Mouse (Mus musculus) forebrain, embryonic 16.5 days (tissue): ENCODE measurements around the gene Erg28. TPM values are rescaled to one million over a fixed set of nuclear protein-coding genes. Genes with fewer than 3 reads are reported as not detected.

ENCODE experiments used
- ATAC-seq: fragments of 200-750 bp; cut with Nextera tagmentation; 2 replicates; pipeline ENCODE4 v1.8.0; 2017; ENCODE audit warnings: mild to moderate bottlenecking, moderate library complexity
- H3K27ac ChIP-seq: fragments of 300-500 bp; sonication (generic); 2 replicates; pipeline ENCODE4 v1.5.1; 2014; ENCODE audit warnings: low read length, control low read depth
- H3K27me3 ChIP-seq: fragments of 300-500 bp; sonication (generic); replicated peaks from 2 replicates; pipeline ENCODE4 v1.6.1; 2014; ENCODE audit warnings: low read length; ENCODE audit not compliant: control insufficient read depth, insufficient read depth
- H3K36me3 ChIP-seq: fragments of 300-500 bp; sonication (generic); 2 replicates; pipeline ENCODE4 v1.6.1; 2014; ENCODE audit not compliant: control insufficient read depth, insufficient read depth
- H3K4me1 ChIP-seq: fragments of 300-500 bp; sonication (generic); replicated peaks from 2 replicates; pipeline ENCODE4 v1.6.1; 2014; ENCODE audit warnings: low read length; ENCODE audit not compliant: control insufficient read depth, insufficient read depth
- H3K4me2 ChIP-seq: fragments of 300-500 bp; sonication (generic); 2 replicates; pipeline ENCODE4 v1.6.1; 2014; ENCODE audit warnings: mild to moderate bottlenecking, low read length, control low read depth
- H3K4me3 ChIP-seq: fragments of 300-500 bp; sonication (generic); replicated peaks from 2 replicates; pipeline ENCODE4 v1.5.1; 2014; ENCODE audit warnings: mild to moderate bottlenecking, low read length, control low read depth
- H3K9ac ChIP-seq: fragments of 300-500 bp; sonication (generic); replicated peaks from 2 replicates; pipeline ENCODE4 v1.6.1; 2014; ENCODE audit warnings: low read depth, low read length, control low read depth
- H3K9me3 ChIP-seq: fragments of 300-500 bp; sonication (generic); 2 replicates; pipeline ENCODE4 v1.6.1; 2016; ENCODE audit warnings: low read length; ENCODE audit not compliant: control insufficient read depth
- WGBS: fragments of 180-500 bp; shearing (Covaris S2); extraction: QIAGEN DNeasy Blood & Tissue Kit; methylation state at CpG from one replicate; pipeline ENCODE4 v1.1.7; 2014; 5-methylcytosine and 5-hydroxymethylcytosine counted together
- polyA plus RNA-seq: library from polyadenylated mRNA; unstranded; fragments of >200 nt; fragmentation: Nextera tagmentation; extraction: Ambion mirVana; gene quantifications from 2 replicates; pipeline ENCODE4 v1.2.1, GENCODE M21; 2015

Gene Erg28
- polyA plus RNA-seq, 1 experiment from 2014 or later = 106 TPM

DNA sequence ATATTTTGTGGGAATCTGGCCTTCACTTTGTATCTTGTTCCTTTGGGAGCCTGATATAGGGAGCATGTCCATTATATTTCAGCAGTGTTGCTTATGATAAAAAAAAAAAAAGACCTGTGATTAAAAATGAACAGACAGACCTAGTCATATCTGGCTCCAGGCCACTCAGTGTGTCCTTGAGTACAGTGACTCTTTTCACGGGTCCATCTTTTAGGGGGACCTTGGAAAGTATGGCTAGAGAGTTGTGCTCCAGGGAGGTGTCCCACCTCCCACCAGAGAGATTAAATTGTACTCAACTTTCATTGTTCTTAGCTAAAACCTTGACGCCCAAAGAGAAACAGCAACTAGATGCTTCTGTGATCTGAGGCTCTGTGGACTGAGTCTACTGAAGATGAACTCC, 30.3 kb downstream of the Erg28 start:
- Histone ChIP-seq H3K36me3 (no peaks in the 10 kb centered on the region), H3K4me2 (no peak overlapping the region), H3K9me3 (no peaks in the 10 kb centered on the region), H3K9ac (no peak overlapping the region), H3K4me3 (no peak overlapping the region), H3K27ac (no peak overlapping the region), H3K27me3 (no peaks in the 10 kb centered on the region), H3K4me1 (no peaks in the 10 kb centered on the region)
- 78% methylated on average over 2 of the region's 2 CpGs for WGBS
- ATAC-seq = no peak

DNA sequence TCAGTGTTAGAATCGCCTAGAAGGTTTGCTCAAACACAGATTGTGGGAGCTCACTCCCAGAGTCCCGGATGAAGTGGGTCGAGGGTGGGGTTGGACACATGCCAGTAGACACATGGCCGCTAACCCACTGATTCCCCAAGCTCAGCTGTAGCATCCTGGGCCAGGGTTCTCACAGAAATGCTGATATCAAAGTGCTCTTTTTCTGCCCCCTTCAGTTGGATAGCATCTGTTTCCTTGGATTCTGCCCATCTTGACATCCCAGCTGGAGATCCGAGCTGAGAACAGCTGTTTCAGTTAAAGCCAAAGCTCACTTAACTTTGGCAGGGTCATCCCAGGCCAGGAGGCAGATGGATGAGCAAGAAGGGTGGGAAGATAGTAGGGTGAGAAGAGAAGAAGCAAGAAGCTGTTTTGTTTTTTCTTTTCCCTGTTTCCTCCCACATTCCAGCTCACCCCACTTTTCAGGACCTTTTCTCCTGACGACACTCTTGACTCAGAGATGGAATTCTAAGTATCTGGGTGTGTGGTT, 31.5 kb downstream of the Erg28 start:
- H3K27ac ChIP-seq = no peak overlapping the region
- H3K9ac ChIP-seq = no peak overlapping the region
- no peak overlapping the region for H3K4me3 ChIP-seq
- 64% methylated on average over 6 of the region's 6 CpGs for WGBS
- no peak for ATAC-seq
- no peaks in the 10 kb centered on the region for H3K27me3 ChIP-seq
- no peaks in the 10 kb centered on the region for H3K9me3 ChIP-seq
- no peaks in the 10 kb centered on the region for H3K4me1 ChIP-seq
- no peak overlapping the region for H3K4me2 ChIP-seq
- H3K36me3 ChIP-seq = no peaks in the 10 kb centered on the region

DNA sequence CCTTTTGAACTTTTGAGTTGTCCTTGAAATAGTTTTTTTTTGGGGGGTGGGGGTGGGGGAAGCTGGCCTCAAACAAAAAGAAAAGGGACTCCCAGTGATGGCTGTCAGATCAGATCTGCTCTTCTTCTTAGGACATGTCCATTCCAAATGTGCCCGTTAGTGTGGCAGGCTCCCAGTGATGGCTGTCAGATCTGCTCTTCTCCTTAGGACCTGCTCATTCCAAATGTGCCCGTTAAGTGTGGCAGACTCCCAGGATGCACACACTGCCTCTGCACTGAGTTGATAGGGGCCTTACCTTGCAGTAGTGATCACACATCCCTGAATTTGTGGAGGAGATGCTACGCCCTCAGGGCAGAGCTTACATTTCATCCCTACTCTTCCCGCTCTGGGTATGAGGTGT, 32.2 kb downstream of the Erg28 start:
- Histone ChIP-seq H3K4me2 (no peak overlapping the region), H3K27me3 (no peaks in the 10 kb centered on the region), H3K9me3 (no peaks in the 10 kb centered on the region), H3K27ac (no peak overlapping the region), H3K9ac (no peak overlapping the region), H3K4me3 (no peak overlapping the region), H3K4me1 (no peaks in the 10 kb centered on the region), H3K36me3 (no peaks in the 10 kb centered on the region)
- no peak for ATAC-seq
- WGBS = 80% methylated on average over 4 of the region's 4 CpGs

DNA sequence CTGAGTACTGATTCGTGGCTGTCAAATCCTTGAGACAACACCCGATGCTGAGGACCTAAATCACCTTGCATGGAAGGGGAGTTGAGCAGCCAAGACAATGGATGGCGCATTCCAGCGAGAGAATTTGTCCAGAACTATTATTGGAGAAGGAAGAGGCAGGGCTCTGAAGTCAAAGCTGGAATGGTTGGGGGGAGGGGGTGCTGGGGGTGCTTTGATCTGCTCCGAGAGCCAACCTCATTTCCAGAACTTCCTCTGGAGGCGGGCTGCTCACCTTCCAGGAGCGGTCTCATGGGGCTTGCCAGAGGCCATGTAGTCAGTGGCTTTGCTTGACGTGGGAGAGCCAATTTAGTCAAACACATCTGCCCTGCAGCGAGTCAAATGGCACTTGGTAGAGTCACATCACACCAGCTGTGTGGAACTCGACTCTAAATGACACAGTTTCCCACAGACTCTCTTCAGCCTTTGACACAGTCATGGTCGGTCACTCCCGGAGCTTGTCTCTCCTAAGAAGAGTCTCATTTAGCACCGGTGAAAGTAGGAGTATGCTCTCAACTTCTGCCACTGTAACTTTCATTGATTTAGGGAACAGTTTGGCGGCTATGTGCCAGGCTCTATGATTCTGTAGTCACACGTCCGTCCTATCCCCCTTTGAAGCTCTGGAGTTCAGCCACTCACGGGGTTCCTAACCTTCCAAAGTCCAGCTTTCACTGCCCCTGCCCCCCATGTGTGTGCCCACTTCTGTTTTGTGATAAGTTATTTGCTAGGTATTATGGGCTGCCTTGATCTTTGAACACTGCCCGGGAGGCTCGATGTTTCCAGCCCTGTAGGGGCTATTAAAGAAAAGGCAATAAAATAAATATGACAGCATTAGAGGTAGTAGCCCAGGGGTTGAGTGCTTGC, 39.2 kb downstream of the Erg28 start:
- 79% methylated on average over 19 of the region's 19 CpGs for WGBS
- Histone ChIP-seq H3K9ac (no peak overlapping the region), H3K4me1 (no peaks in the 10 kb centered on the region), H3K4me2 (no peak overlapping the region), H3K9me3 (no peaks in the 10 kb centered on the region), H3K4me3 (no peak overlapping the region), H3K27me3 (no peaks in the 10 kb centered on the region), H3K36me3 (no peaks in the 10 kb centered on the region), H3K27ac (no peak overlapping the region)
- ATAC-seq = no peak

DNA sequence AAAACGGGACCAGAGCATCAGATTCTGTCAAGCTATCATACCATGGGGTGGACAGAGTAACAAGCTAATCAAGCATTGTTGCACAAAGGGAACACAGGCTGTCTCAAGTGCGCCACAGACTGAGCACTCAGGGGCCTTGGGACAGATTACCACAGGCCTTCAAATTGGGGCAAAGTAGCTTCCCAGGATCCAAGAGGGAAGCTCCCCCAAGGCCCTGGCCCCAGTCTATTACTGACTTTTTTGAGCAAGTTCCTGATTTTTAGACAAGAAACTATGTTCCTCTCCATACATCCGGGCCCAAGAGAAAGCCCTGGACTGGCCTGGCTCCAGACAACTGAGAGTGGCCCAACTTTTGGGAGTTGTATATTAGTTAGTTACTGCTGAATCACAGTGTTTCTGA, 42.7 kb downstream of the Erg28 start:
- Histone ChIP-seq H3K4me1 (no peaks in the 10 kb centered on the region), H3K27me3 (no peaks in the 10 kb centered on the region), H3K4me3 (no peak overlapping the region), H3K4me2 (no peak overlapping the region), H3K9me3 (no peaks in the 10 kb centered on the region), H3K9ac (no peak overlapping the region), H3K36me3 (no peaks in the 10 kb centered on the region), H3K27ac (no peak overlapping the region)
- WGBS = 87% methylated on average over 3 of the region's 3 CpGs
- ATAC-seq = no peak

DNA sequence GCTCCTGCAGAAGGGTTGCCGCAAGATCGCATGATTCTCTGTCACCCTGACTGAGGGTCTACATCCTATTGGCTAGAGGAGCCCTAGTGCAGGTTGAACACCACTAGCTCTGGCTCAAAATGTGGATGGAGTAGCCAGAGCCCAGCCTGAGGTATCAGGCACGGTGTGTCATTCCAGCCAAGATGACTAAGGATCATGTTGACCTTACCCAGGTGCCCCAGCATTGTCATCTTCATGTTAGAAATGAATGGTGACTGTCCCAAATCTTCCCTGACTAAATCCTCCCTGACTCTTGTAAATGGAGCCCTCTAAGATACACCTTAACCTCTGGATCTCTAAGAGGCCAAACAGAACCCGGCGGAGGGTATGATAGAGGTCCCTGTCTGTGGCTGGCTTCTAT, 44.6 kb downstream of the Erg28 start:
- H3K9ac ChIP-seq = no peak overlapping the region
- H3K36me3 ChIP-seq = no peaks in the 10 kb centered on the region
- no peak overlapping the region for H3K4me3 ChIP-seq
- no peak overlapping the region for H3K4me2 ChIP-seq
- no peaks in the 10 kb centered on the region for H3K27me3 ChIP-seq
- H3K27ac ChIP-seq = no peak overlapping the region
- H3K9me3 ChIP-seq = no peaks in the 10 kb centered on the region
- over 99% methylated on average over 5 of the region's 5 CpGs for WGBS
- ATAC-seq = no peak
- no peaks in the 10 kb centered on the region for H3K4me1 ChIP-seq

DNA sequence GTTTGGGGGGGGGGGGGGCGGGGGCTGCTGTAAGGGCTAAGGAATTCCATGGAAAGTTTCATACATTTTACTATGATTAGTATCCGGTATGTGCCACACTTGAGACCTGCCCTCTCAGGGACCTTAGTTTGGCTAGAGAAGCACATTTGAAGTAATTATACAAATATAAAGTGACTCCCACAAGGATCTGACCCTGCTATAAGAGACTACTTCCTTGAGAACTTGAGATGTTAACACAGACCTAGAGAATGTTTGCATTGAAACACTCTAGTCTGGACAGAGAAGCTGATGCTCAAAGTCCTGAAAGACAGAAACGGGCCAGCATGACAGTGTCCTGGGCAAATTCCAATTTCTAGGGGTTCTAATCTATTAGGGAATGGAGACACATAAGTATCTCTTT, 45.4 kb downstream of the Erg28 start:
- H3K4me3 ChIP-seq = no peak overlapping the region
- H3K27ac ChIP-seq = no peak overlapping the region
- ATAC-seq = no peak
- no peaks in the 10 kb centered on the region for H3K27me3 ChIP-seq
- 86% methylated on average over 3 of the region's 3 CpGs for WGBS
- H3K9me3 ChIP-seq = no peaks in the 10 kb centered on the region
- no peak overlapping the region for H3K9ac ChIP-seq
- no peaks in the 10 kb centered on the region for H3K36me3 ChIP-seq
- H3K4me2 ChIP-seq = no peak overlapping the region
- no peaks in the 10 kb centered on the region for H3K4me1 ChIP-seq

DNA sequence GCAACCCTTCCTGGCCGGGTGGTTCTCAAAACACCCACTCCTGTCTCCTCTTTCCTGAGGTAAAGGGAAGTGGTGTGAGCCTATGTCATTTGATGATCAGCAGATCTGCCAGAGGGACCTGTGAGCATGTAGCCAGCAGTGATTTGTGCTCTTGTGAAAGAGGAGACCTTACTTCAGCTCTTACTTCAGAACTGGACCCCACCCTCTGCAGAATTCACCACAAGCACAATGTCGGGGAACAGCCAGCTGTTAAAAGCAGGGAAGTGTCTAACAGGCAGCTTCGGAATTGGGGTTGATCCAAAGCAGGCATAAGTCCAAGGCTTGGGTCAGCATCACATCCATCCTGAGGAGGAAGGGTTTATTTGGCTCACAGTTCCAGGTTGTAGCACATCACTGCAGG, 53.0 kb downstream of the Erg28 start:
- H3K27me3 ChIP-seq = no peaks in the 10 kb centered on the region
- no peak overlapping the region for H3K9ac ChIP-seq
- WGBS = 81% methylated on average over 3 of the region's 3 CpGs
- no peaks in the 10 kb centered on the region for H3K9me3 ChIP-seq
- H3K36me3 ChIP-seq = no peaks in the 10 kb centered on the region
- ATAC-seq = no peak
- no peak overlapping the region for H3K4me2 ChIP-seq
- H3K4me3 ChIP-seq = no peak overlapping the region
- H3K27ac ChIP-seq = no peak overlapping the region
- no peaks in the 10 kb centered on the region for H3K4me1 ChIP-seq

DNA sequence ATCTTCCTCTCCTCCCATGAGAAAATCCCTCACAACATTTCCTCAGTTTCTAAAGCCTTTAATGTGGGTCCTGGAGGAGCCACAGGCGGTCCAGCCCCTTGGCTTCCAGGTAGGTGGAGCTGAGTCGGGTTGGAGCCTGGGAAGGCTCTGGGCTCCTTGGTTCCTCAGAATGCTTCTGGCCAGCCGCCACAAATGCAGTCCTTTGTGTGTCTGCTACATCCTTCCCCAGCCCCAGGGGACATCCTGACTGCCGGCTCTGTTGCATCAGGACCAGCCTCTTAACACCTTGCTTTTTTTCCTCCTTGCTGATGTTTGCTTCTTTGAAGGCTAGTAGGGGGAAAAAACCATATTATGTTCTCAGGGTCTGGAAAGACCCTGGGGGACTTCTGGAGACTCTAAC, 56.6 kb downstream of the Erg28 start:
- no peak overlapping the region for H3K4me3 ChIP-seq
- 53% methylated on average over 4 of the region's 4 CpGs for WGBS
- H3K27ac ChIP-seq = no peak overlapping the region
- H3K27me3 ChIP-seq = no peaks in the 10 kb centered on the region
- no peaks in the 10 kb centered on the region for H3K36me3 ChIP-seq
- ATAC-seq = no peak
- H3K9me3 ChIP-seq = no peaks in the 10 kb centered on the region
- H3K4me1 ChIP-seq = no peaks in the 10 kb centered on the region
- no peak overlapping the region for H3K9ac ChIP-seq
- no peak overlapping the region for H3K4me2 ChIP-seq
